Mouse (Mus musculus) heart, embryonic 11.5 days (tissue): ENCODE results near the gene Ccdc3. TPM values are rescaled to one million over a fixed set of nuclear protein-coding genes. Genes with fewer than 3 reads are reported as not detected.

Source experiments
- ATAC-seq: fragments of 200-750 bp; cut with Nextera tagmentation; replicated peaks from 2 replicates; pipeline ENCODE4 v1.8.0; 2017; ENCODE audit warnings: moderate library complexity; ENCODE audit not compliant: insufficient number of reproducible peaks, low FRiP score, low TSS enrichment
- H3K27ac ChIP-seq: fragments of 300-500 bp; sonication (generic); 2 replicates; pipeline ENCODE4 v1.5.1; 2014; ENCODE audit warnings: mild to moderate bottlenecking, low read depth, low read length
- H3K27me3 ChIP-seq: fragments of 300-500 bp; sonication (generic); 2 replicates; pipeline ENCODE4 v1.6.1; 2014; ENCODE audit warnings: mild to moderate bottlenecking, low read length, mixed read lengths; ENCODE audit not compliant: control insufficient read depth, insufficient read depth
- H3K36me3 ChIP-seq: fragments of 300-500 bp; sonication (generic); 2 replicates; pipeline ENCODE4 v1.6.1; 2014; ENCODE audit warnings: mild to moderate bottlenecking, low read length, moderate library complexity, mixed read lengths; ENCODE audit not compliant: control insufficient read depth, insufficient read depth
- H3K4me1 ChIP-seq: fragments of 300-500 bp; sonication (generic); 2 replicates; pipeline ENCODE4 v1.6.1; 2014; ENCODE audit warnings: low read length; ENCODE audit not compliant: control insufficient read depth, insufficient read depth
- H3K4me2 ChIP-seq: fragments of 300-500 bp; sonication (generic); 2 replicates; pipeline ENCODE4 v1.6.1; 2014; ENCODE audit warnings: mild to moderate bottlenecking, moderate library complexity
- H3K4me3 ChIP-seq: fragments of 300-500 bp; sonication (generic); 2 replicates; pipeline ENCODE4 v1.5.1; 2014; ENCODE audit warnings: low read depth, low read length
- H3K9ac ChIP-seq: fragments of 300-500 bp; sonication (generic); 2 replicates; pipeline ENCODE4 v1.6.1; 2014; ENCODE audit warnings: mild to moderate bottlenecking, low read depth, low read length, moderate library complexity
- H3K9me3 ChIP-seq: fragments of 300-500 bp; sonication (generic); replicated peaks from 2 replicates; pipeline ENCODE4 v1.6.1; 2016; ENCODE audit warnings: low read length; ENCODE audit not compliant: control insufficient read depth
- WGBS: fragments of 180-500 bp; shearing (Covaris S2); extraction: QIAGEN DNeasy Blood & Tissue Kit; methylation state at CpG from one replicate; pipeline ENCODE4 v1.1.7; 2014; ENCODE audit not compliant: insufficient replicate concordance; 5-methylcytosine and 5-hydroxymethylcytosine counted together
- polyA plus RNA-seq: library from polyadenylated mRNA; unstranded; fragments of >200 nt; fragmentation: Nextera tagmentation; extraction: Ambion mirVana; gene quantifications from 2 replicates; pipeline ENCODE4 v1.2.1, GENCODE M21; 2014

Gene Ccdc3
- polyA plus RNA-seq, 1 experiment from 2014 or later = 7.9 TPM

- H3K4me3 ChIP-seq = no peak overlapping the region
- H3K4me2 ChIP-seq = peak overlapping the region; percentile 14; the same call in 1 of the 2 replicates
- ATAC-seq = peak; percentile 35; the same call in 1 of the 2 replicates
- H3K27ac ChIP-seq = peak overlapping the region; percentile 62
- H3K36me3 ChIP-seq = no peaks in the 10 kb centered on the region
- H3K27me3 ChIP-seq = no peaks in the 10 kb centered on the region
- 30% methylated on average over 8 of the region's 8 CpGs for WGBS
- H3K9me3 ChIP-seq = peaks cover 2% of the 10 kb centered on the region; the same call in 1 of the 2 replicates
- peaks cover 8% of the 10 kb centered on the region for H3K4me1 ChIP-seq
- H3K9ac ChIP-seq = no peak overlapping the region
These were observed 24.7 kb upstream of the Ccdc3 start for GRCm38 (mm10) chr2:5112785-5113291.

- Histone ChIP-seq H3K4me1 (peaks cover 8% of the 10 kb centered on the region), H3K4me2 (no peak overlapping the region), H3K9me3 (no peaks in the 10 kb centered on the region), H3K27me3 (no peaks in the 10 kb centered on the region), H3K4me3 (no peak overlapping the region), H3K9ac (no peak overlapping the region), H3K27ac (no peak overlapping the region), H3K36me3 (no peaks in the 10 kb centered on the region)
- no peak for ATAC-seq
- 88% methylated on average over 8 of the region's 8 CpGs for WGBS
These were observed 23.2 kb upstream of the Ccdc3 start for GRCm38 (mm10) chr2:5114386-5114785.

GRCm38 (mm10) chr2:5116856-5117532, 20.6 kb upstream of the Ccdc3 start:
- 24% methylated on average over 5 of the region's 5 CpGs for WGBS
- no peak overlapping the region for H3K27ac ChIP-seq

GRCm38 (mm10) chr2:5125506-5125905, 12.1 kb upstream of the Ccdc3 start:
- peaks cover 2% of the 10 kb centered on the region; the same call in 1 of the 2 replicates for H3K4me1 ChIP-seq
- H3K27ac ChIP-seq = peak overlapping the region; percentile 59
- no peaks in the 10 kb centered on the region for H3K9me3 ChIP-seq
- H3K36me3 ChIP-seq = no peaks in the 10 kb centered on the region
- no peak overlapping the region for H3K4me3 ChIP-seq
- peak; percentile 63 for ATAC-seq
- H3K9ac ChIP-seq = no peak overlapping the region
- WGBS = 7% methylated on average over 6 of the region's 6 CpGs
- no peak overlapping the region for H3K4me2 ChIP-seq
- no peaks in the 10 kb centered on the region for H3K27me3 ChIP-seq

More at GRCm38 (mm10) chr2:5116856-5117532, 20.6 kb upstream of the Ccdc3 start:
- Histone ChIP-seq H3K4me3 (no peak overlapping the region), H3K9ac (no peak overlapping the region), H3K27me3 (no peaks in the 10 kb centered on the region), H3K4me2 (no peak overlapping the region), H3K4me1 (peaks cover 8% of the 10 kb centered on the region), H3K9me3 (no peaks in the 10 kb centered on the region), H3K36me3 (no peaks in the 10 kb centered on the region)
- no peak for ATAC-seq

- no peak overlapping the region for H3K4me3 ChIP-seq
- H3K27me3 ChIP-seq = no peaks in the 10 kb centered on the region
- H3K9ac ChIP-seq = no peak overlapping the region
- no peaks in the 10 kb centered on the region for H3K36me3 ChIP-seq
- no peak for ATAC-seq
- WGBS = 65% methylated on average over 5 of the region's 5 CpGs
- no peak overlapping the region for H3K27ac ChIP-seq
- H3K9me3 ChIP-seq = no peaks in the 10 kb centered on the region
- no peak overlapping the region for H3K4me2 ChIP-seq
- H3K4me1 ChIP-seq = peaks cover 2% of the 10 kb centered on the region; the same call in 1 of the 2 replicates
These were observed 10.2 kb upstream of the Ccdc3 start for GRCm38 (mm10) chr2:5127369-5127768.

- Histone ChIP-seq H3K9me3 (no peaks in the 10 kb centered on the region), H3K4me2 (no peak overlapping the region), H3K27ac (0 out of 2 replicates have a peak overlapping the region, but pooled peaks have one; percentile 7), H3K4me1 (peaks cover 2% of the 10 kb centered on the region; the same call in 1 of the 2 replicates), H3K9ac (no peak overlapping the region), H3K27me3 (no peaks in the 10 kb centered on the region), H3K36me3 (no peaks in the 10 kb centered on the region), H3K4me3 (no peak overlapping the region)
- no peak for ATAC-seq
- 45% methylated on average over 3 of the region's 3 CpGs for WGBS
These were observed 8.5 kb upstream of the Ccdc3 start for GRCm38 (mm10) chr2:5129099-5129498.

GRCm38 (mm10) chr2:5132046-5132445, 5.5 kb upstream of the Ccdc3 start:
- 76% methylated on average over 4 of the region's 4 CpGs for WGBS

GRCm38 (mm10) chr2:5134959-5135743, 2.4 kb upstream of the Ccdc3 start:
- WGBS = 72% methylated on average over 5 of the region's 5 CpGs
- Histone ChIP-seq H3K4me2 (no peak overlapping the region), H3K27me3 (peaks cover 31% of the 10 kb centered on the region), H3K9ac (no peak overlapping the region), H3K4me1 (peaks cover 4% of the 10 kb centered on the region), H3K9me3 (no peaks in the 10 kb centered on the region), H3K4me3 (no peak overlapping the region), H3K36me3 (no peaks in the 10 kb centered on the region), H3K27ac (no peak overlapping the region)
- no peak for ATAC-seq

More at GRCm38 (mm10) chr2:5132046-5132445, 5.5 kb upstream of the Ccdc3 start:
- H3K27ac ChIP-seq = no peak overlapping the region
- no peak overlapping the region for H3K4me3 ChIP-seq
- H3K36me3 ChIP-seq = no peaks in the 10 kb centered on the region
- H3K27me3 ChIP-seq = peaks cover 11% of the 10 kb centered on the region
- H3K4me2 ChIP-seq = no peak overlapping the region
- H3K9ac ChIP-seq = no peak overlapping the region
- no peaks in the 10 kb centered on the region for H3K4me1 ChIP-seq
- H3K9me3 ChIP-seq = no peaks in the 10 kb centered on the region
- no peak for ATAC-seq
